Mouse (Mus musculus) MEL (cell line): ENCODE results near the gene Hibch. TPM values are rescaled to one million over a fixed set of nuclear protein-coding genes. Genes with fewer than 3 reads are reported as not detected.

Experiments used
- polyA plus RNA-seq, 2 experiments: library from polyadenylated mRNA; stranded (reverse) in 1 of 2; unstranded in 1 of 2; fragments of >175 nt in 1 of 2; fragments of >200 nt in 1 of 2; gene quantifications; 2 replicates each; pipeline versions ENCODE4 v1.2.1 to v1.2.4; 2012; ENCODE audit warnings: low replicate concordance in 2 of 2, low read depth in 1 of 2; ENCODE audit not compliant: insufficient read length in 2 of 2, insufficient read depth in 1 of 2, missing spikeins in 1 of 2
- total RNA-seq: library from RNA; depleted of rRNA; stranded (reverse); fragments of 300-350 nt; gene quantifications from 2 replicates; pipeline ENCODE4 v1.2.3, GENCODE M21; 2012; rRNA removed

The Hibch gene
- total and polyA plus RNA-seq, 3 experiments = 28.5 to 35.2 TPM; not detected in 1

Other genes with a start within 250 kb of the Hibch start
- gene Nemp2, start 214.2 kb upstream of the Hibch start, total RNA-seq = 2.6 and 2.8 TPM in 2 replicates
- 1 to 10 TPM in 1 of 2 experiments, not detected in 1; 4.6 TPM for gene Nemp2, start 214.2 kb upstream of the Hibch start, polyA plus RNA-seq
- 2.9 and 4.3 TPM in 2 replicates for gene Mfsd6, start 117.5 kb upstream of the Hibch start, total RNA-seq
- 1 to 10 TPM in 1 of 2 experiments, not detected in 1; 6.4 TPM for gene Mfsd6, start 117.5 kb upstream of the Hibch start, polyA plus RNA-seq
- 0.96 and 1.9 TPM in 2 replicates for gene Inpp1, start 27.2 kb upstream of the Hibch start, total RNA-seq
- 1 to 10 TPM in 1 of 2 experiments, not detected in 1; 5.9 TPM for gene Inpp1, start 27.2 kb upstream of the Hibch start, polyA plus RNA-seq
- not detected in 2 replicates for gene 1700019D03Rik, start 175.2 kb downstream of the Hibch start, total RNA-seq
- gene 1700019D03Rik, start 175.2 kb downstream of the Hibch start, polyA plus RNA-seq = not detected
- not detected in 2 replicates for gene Mstn, start 216.7 kb downstream of the Hibch start, total RNA-seq
- not detected for gene Mstn, start 216.7 kb downstream of the Hibch start, polyA plus RNA-seq